Mouse (Mus musculus): ENCODE results near the gene Fam49a. TPM values are rescaled to one million over a fixed set of nuclear protein-coding genes. Genes with fewer than 3 reads are reported as not detected.
"Not testable (repeated sequence)": the region's sequence is repeated elsewhere in the genome, so short reads cannot be mapped to it uniquely, and the experiment has no call there.

The Fam49a gene
- polyA plus RNA-seq, 1 experiment from 2014 or later: 7.9 TPM

DNA sequence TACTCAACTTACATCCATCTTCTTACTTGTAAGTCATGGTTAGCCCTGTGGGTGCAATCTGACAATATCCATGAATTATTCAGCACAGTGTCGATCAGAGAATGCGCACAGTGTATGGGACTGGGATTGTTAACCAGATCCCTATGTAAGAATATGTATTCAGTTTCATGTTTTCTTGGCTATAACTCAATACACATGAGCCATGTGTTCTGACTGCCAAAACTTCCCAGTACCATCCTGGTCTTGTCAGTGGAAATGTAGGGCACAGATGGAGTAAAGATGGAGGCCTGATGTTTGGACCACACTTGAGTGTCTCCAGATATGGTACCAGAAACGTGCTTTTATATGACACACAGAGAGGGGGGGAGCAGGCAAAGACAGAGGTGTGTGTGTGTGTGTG, 59.2 kb downstream of the Fam49a start:
- no peak overlapping the region for H3K4me2 ChIP-seq (replicated peaks)
- no peaks in the 10 kb centered on the region for H3K9me3 ChIP-seq
- no peaks in the 10 kb centered on the region for H3K36me3 ChIP-seq
- H3K27me3 ChIP-seq: peaks cover 1% of the 10 kb centered on the region; the same call in 1 of the 2 replicates
- no peak overlapping the region for H3K27ac ChIP-seq
- no peak for ATAC-seq (ENCODE audit: low FRiP score, low read depth)
- no peak overlapping the region for H3K4me3 ChIP-seq
- H3K9ac ChIP-seq: no peak overlapping the region
- peaks cover 7% of the 10 kb centered on the region for H3K4me1 ChIP-seq
- WGBS: 77% methylated on average over 3 of the region's 3 CpGs

DNA sequence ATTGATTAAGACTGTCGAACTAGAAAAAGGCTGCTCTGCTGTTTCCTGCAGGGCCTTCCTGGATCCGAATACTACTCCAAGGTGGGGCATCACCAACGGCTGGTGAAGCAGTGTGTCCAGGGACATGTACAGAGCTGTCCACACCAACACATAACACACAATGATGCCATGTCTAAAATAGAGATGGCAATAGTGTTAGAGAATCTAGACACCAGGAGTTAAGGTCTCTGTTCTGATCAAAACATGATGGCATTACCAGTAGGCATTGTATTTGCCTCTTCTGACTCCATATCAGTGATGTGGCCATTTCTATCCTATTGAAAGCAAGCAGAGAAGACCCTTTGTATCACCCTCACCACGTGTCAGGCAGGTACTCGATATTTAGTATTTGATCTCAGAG, 61.1 kb downstream of the Fam49a start:
- ATAC-seq (ENCODE audit: low FRiP score, low read depth): no peak
- H3K4me3 ChIP-seq: no peak overlapping the region
- H3K9me3 ChIP-seq: no peaks in the 10 kb centered on the region
- H3K4me2 ChIP-seq (replicated peaks): no peak overlapping the region
- WGBS: 89% methylated on average over 5 of the region's 5 CpGs
- no peak overlapping the region for H3K27ac ChIP-seq
- H3K27me3 ChIP-seq: peaks cover 2% of the 10 kb centered on the region; the same call in 1 of the 2 replicates
- no peaks in the 10 kb centered on the region for H3K36me3 ChIP-seq
- H3K4me1 ChIP-seq: peaks cover 19% of the 10 kb centered on the region
- H3K9ac ChIP-seq: no peak overlapping the region

DNA sequence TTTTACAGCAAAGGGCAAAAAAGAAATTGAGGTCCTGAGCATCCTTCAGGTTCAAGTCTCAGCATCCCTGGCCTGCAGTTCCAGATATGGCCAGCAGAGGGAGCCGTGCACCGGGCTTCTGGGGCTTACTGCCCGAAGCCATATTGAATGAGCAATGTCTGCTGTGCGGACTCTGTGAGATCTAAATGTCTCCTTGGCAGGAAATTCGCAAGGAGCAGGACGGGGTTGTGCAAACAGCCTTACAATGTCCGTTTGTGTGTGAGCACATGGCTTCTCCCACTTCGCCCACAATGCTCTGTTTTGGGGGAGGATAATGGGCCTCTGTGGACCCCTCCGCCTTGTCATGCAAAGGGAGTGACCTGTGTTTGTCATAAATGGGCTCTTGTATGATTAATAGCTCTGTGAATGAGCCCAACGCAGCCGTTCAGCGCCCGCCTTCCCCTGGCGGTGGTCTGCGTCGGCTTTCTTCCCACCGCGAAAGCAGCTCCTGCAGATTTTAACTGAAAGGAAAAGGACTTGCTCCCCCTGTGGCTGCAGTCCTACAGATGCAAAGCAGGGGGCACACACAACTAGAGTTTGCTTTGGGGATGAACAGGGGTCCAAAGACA, 61.8 kb downstream of the Fam49a start:
- H3K9ac ChIP-seq: peak overlapping the region; percentile 43
- no peaks in the 10 kb centered on the region for H3K9me3 ChIP-seq
- peak overlapping the region; percentile 29 for H3K4me3 ChIP-seq
- H3K4me2 ChIP-seq (replicated peaks): peak overlapping the region; percentile 64
- H3K4me1 ChIP-seq: peaks cover 19% of the 10 kb centered on the region
- peak overlapping the region; percentile 74 for H3K27ac ChIP-seq
- H3K36me3 ChIP-seq: no peaks in the 10 kb centered on the region
- peaks cover 2% of the 10 kb centered on the region; the same call in 1 of the 2 replicates for H3K27me3 ChIP-seq
- ATAC-seq (ENCODE audit: low FRiP score, low read depth): peak; percentile 87
- 13% methylated on average over 18 of the region's 18 CpGs for WGBS

DNA sequence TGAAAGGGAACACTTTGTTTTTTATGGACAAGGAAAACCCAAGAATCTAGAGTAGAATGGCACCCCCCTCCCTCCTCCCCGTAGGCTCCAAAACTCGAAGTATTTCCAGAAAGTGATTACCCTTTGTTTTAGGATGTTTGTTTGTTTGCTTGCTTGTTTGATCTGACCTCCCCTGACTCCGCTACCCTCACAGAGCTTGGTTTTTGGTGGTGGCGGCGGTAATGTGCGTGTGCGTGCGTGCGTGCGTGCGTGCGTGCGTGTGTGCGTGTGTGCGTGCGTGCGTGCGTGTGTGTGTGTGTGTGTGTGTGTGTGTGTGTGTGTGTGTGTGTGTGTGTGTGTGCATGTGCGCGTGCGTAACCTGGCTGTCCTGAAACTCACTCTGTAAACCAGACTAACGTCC, 62.3 kb downstream of the Fam49a start:
- peak overlapping the region; percentile 74 for H3K27ac ChIP-seq

DNA sequence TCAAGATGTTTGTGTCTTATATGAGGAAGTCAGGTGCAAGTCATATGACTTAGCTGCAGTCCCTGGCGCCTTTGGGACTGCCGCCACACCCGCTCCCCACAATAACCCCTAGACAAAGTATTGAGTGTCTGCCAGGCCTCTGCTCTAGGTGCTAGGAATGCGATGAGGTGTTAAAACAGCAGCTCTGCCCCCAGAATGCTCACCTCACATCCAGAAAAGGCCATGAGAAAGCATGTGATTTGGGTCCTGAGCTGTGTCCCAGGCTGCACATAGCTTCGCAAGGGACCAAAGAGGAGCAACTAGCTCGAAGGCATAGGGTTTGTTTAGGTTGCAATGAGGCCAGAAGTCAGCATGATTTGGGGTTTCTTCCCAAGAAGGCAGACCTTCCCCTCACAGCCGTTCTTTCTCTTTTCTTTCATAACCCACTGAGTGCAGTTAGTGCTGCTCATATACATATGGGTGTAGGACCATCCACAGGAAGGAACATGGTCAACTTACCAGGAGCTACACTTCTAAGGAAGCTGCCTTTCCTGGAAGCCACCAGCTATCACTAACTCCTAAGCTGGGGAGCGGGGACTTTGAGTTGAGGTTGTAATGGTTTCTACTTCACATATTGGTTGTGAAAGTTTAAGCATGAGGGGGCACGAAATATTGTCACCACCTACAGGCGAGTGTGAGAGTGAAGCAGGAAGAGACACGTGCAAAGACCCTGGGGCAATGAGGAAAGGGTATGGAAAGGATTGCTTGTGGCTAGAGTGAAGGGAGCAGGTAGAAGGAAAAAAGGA, 71.8 kb downstream of the Fam49a start:
- H3K9ac ChIP-seq: no peak overlapping the region
- WGBS: 90% methylated on average over 11 of the region's 11 CpGs
- H3K4me1 ChIP-seq: no peaks in the 10 kb centered on the region

More for the DNA sequence above, 62.3 kb downstream of the Fam49a start:
- peaks cover 19% of the 10 kb centered on the region for H3K4me1 ChIP-seq
- peak overlapping the region; percentile 29; the same call in 1 of the 2 replicates for H3K4me3 ChIP-seq
- not testable (repeated sequence) for H3K9me3 ChIP-seq; H3K36me3 ChIP-seq; ATAC-seq (ENCODE audit: low FRiP score, low read depth); H3K9ac ChIP-seq; H3K27me3 ChIP-seq
- peak overlapping the region; percentile 64 for H3K4me2 ChIP-seq (replicated peaks)
- 77% methylated on average over 14 of the region's 22 CpGs for WGBS

DNA sequence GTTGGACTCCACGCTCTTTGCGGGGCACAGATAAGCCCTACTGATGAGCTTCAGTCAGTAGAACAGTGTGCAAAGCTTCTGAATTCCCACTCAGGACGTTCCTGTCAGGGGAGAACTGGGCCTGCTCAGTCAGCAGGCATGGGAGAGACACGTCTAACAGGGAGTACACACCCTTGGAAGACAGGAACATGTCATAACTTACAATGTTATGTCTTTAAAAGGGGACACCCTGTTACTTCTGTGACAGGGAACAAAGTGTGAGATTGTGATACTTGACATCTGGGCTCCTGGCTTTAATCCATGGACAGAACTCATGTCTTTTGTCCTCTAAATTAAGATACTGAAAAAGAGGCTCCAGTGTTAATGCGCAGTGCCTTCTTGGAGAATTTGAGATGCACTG, 72.5 kb downstream of the Fam49a start:
- WGBS: 87% methylated on average over 5 of the region's 5 CpGs
- Histone ChIP-seq H3K4me1 (no peaks in the 10 kb centered on the region), H3K9ac (no peak overlapping the region), H3K4me3 (no peak overlapping the region), H3K9me3 (no peaks in the 10 kb centered on the region), H3K36me3 (no peaks in the 10 kb centered on the region), H3K4me2 (replicated peaks) (no peak overlapping the region), H3K27me3 (peaks cover 4% of the 10 kb centered on the region; the same call in 1 of the 2 replicates), H3K27ac (no peak overlapping the region)
- ATAC-seq (ENCODE audit: low FRiP score, low read depth): no peak

More for the DNA sequence above, 71.8 kb downstream of the Fam49a start:
- Histone ChIP-seq H3K27ac (no peak overlapping the region), H3K27me3 (peaks cover 4% of the 10 kb centered on the region; the same call in 1 of the 2 replicates), H3K9me3 (no peaks in the 10 kb centered on the region), H3K4me3 (no peak overlapping the region), H3K4me2 (replicated peaks) (no peak overlapping the region), H3K36me3 (no peaks in the 10 kb centered on the region)
- no peak for ATAC-seq (ENCODE audit: low FRiP score, low read depth)

DNA sequence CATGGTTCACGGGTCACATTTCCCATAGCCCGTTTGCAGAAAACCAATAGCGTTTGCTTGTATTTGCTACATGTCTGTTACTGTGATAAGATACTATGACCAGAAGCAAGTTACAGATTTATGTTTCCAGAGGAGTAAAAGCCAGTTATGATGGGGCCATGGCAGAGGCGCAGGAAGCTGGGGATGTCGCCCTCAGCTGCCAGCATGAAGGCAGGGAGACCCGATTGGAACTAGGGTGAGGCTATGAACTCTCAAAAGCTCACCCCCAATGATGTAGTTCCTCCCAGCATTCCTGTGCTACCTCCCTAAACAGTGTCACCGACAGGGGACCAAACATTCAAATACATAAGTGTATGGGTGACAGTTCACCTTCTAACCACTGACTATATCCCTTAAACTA, 73.6 kb downstream of the Fam49a start:
- Histone ChIP-seq H3K36me3 (no peaks in the 10 kb centered on the region), H3K27me3 (no peaks in the 10 kb centered on the region), H3K4me3 (no peak overlapping the region), H3K4me2 (replicated peaks) (no peak overlapping the region), H3K9ac (no peak overlapping the region), H3K4me1 (no peaks in the 10 kb centered on the region), H3K27ac (no peak overlapping the region), H3K9me3 (no peaks in the 10 kb centered on the region)
- no peak for ATAC-seq (ENCODE audit: low FRiP score, low read depth)
- WGBS: 93% methylated on average over 7 of the region's 7 CpGs

DNA sequence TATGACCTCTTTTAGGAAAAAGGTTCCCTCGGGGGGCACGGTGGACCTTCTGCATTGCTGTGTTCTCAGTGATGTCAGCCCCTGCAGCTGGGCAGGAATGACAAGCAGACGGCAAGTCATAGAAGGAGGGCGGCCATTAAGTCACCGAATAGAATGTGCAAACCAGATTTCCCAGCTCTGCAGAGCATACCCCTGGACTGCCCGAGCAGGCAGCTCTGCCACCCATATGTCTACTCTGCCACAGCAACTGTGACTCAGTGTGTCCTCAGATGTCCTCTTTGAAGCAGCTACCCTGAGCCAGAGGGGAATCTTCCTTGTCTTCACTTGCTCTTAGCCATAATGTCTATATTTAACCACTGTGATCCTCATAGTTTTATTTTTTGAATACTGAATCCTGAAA, 75.4 kb downstream of the Fam49a start:
- 73% methylated on average over 6 of the region's 6 CpGs for WGBS

DNA sequence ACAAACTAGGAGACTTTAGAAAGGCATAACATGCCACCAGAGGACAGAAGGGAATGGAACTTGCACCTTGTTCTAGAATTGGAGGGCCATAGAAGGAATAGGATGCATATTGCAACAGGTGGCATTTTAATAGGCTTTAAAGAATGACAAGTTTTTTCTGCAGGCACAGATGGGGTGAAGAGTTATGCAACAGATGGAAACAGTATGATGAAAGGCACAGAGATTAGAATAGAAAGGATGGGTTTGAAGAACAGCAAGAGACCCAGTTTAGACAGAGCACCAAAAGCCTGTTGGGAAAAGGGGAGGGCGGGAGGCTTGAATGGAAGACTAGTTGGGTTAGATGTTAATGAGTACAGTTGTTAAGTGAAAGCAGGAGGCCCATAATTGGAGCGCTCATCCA, 81.4 kb downstream of the Fam49a start:
- Histone ChIP-seq H3K36me3 (no peaks in the 10 kb centered on the region), H3K9me3 (no peaks in the 10 kb centered on the region), H3K27me3 (no peaks in the 10 kb centered on the region), H3K9ac (no peak overlapping the region), H3K4me2 (replicated peaks) (no peak overlapping the region), H3K27ac (no peak overlapping the region), H3K4me3 (no peak overlapping the region), H3K4me1 (no peaks in the 10 kb centered on the region)
- no peak for ATAC-seq (ENCODE audit: low FRiP score, low read depth)
- WGBS: 88% methylated on average over 2 of the region's 2 CpGs

More for the DNA sequence above, 75.4 kb downstream of the Fam49a start:
- Histone ChIP-seq H3K4me3 (no peak overlapping the region), H3K4me2 (replicated peaks) (no peak overlapping the region), H3K4me1 (no peaks in the 10 kb centered on the region), H3K27me3 (no peaks in the 10 kb centered on the region), H3K9ac (no peak overlapping the region), H3K27ac (no peak overlapping the region), H3K36me3 (no peaks in the 10 kb centered on the region), H3K9me3 (no peaks in the 10 kb centered on the region)
- ATAC-seq (ENCODE audit: low FRiP score, low read depth): no peak

DNA sequence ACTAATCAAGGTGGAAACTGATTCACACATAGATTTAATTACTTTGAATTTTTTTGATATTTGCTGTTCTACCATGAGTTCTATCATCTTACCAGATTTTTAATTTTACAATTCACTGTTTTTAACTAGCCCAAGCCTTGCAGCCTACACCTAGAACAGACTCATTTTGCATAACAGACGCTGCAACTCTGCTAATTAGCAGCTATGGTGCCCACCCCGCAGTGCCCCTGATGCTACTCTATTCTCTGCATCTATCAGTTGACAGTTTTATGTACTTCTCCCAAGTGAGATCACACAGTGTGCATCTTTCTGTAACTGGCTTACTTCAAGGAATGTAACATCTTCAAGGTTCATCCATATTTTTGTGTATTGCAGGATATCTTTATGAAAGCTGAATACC, 86.7 kb downstream of the Fam49a start:
- no peak overlapping the region for H3K27ac ChIP-seq
- WGBS: 69% methylated on average over 2 of the region's 2 CpGs

DNA sequence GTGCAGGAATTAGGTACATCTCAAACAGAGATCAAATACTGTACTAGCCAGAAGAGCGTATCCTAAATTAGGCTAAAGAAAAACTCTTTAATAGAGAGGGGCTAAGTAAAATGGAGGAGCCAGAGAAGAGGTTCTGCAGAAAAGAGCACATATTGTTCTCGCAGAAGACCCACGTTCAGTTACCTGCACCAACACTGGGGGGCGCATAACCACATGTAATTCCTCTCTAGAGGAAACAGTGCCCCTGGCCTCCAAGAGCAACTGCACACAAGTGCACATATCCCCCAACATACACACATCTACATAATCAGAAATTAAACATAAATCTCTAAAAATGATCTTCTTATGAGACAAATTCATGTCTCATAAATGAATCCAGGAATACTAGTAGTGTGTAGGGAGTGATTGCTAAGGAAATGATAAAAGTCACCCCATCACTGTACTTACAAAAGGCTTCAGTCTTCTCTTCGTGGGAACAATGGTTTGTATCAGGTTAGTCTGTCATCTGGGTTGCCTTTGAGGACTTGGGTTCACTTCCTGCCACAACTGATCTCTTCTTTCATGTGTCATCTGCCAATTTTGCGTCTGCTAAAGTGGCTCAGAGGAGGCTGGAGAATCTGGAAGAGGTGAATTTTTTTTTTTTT, 87.8 kb downstream of the Fam49a start:
- peaks cover 3% of the 10 kb centered on the region; the same call in 1 of the 2 replicates for H3K4me1 ChIP-seq
- H3K4me3 ChIP-seq: no peak overlapping the region
- WGBS: 81% methylated on average over 6 of the region's 6 CpGs
- no peak overlapping the region for H3K27ac ChIP-seq
- no peak overlapping the region for H3K9ac ChIP-seq
- no peaks in the 10 kb centered on the region for H3K36me3 ChIP-seq
- no peaks in the 10 kb centered on the region for H3K9me3 ChIP-seq
- H3K4me2 ChIP-seq (replicated peaks): no peak overlapping the region
- ATAC-seq (ENCODE audit: low FRiP score, low read depth): no peak
- no peaks in the 10 kb centered on the region for H3K27me3 ChIP-seq

More for the DNA sequence above, 86.7 kb downstream of the Fam49a start:
- Histone ChIP-seq H3K9ac (no peak overlapping the region), H3K27me3 (no peaks in the 10 kb centered on the region), H3K4me1 (peaks cover 3% of the 10 kb centered on the region; the same call in 1 of the 2 replicates), H3K4me3 (no peak overlapping the region), H3K9me3 (no peaks in the 10 kb centered on the region), H3K36me3 (no peaks in the 10 kb centered on the region), H3K4me2 (replicated peaks) (no peak overlapping the region)
- no peak for ATAC-seq (ENCODE audit: low FRiP score, low read depth)

Measured in limb, embryonic 13.5 days (tissue).